Mouse (Mus musculus) kidney, postnatal 10 days (tissue): Measurements from ENCODE around the gene Acot8.

Source experiments
- DNase-seq: peaks from one replicate; pipeline ENCODE4 v3.0.0; 2021; ENCODE audit warnings: mixed read lengths

The Acot8 gene

GRCm38 (mm10) chr2:164748991-164749390 is 55.7 kb downstream of the Acot8 start:
- no peak for DNase-seq

- DNase-seq = no peak
Measured at GRCm38 (mm10) chr2:164748191-164748590, 56.5 kb downstream of the Acot8 start.

- DNase-seq = no peak
Measured at GRCm38 (mm10) chr2:164746693-164747092, 58.0 kb downstream of the Acot8 start.

GRCm38 (mm10) chr2:164745843-164746479 is 58.7 kb downstream of the Acot8 start, which contains the start of the genes Wfdc3 and Dnttip1:
Gene Wfdc3 (minus strand): TSS chr2:164745931.
Gene Dnttip1 (plus strand): TSS chr2:164745983.
- DNase-seq = peak; percentile 97

- DNase-seq = no peak
Measured at GRCm38 (mm10) chr2:164744987-164745386, 59.7 kb downstream of the Acot8 start.
